Mouse (Mus musculus): Measurements from ENCODE around the gene 2310057N15Rik.
"Not testable (repeated sequence)": the region's sequence is repeated elsewhere in the genome, so short reads cannot be mapped to it uniquely, and the experiment has no call there.

2310057N15Rik gene

GRCm38 (mm10) chr16:88774106-88774505, at the start of gene 2310057N15Rik:
Gene 2310057N15Rik, minus strand, starts transcription at chr16:88774206.
- DNase-seq (ENCODE audit: low read depth in 2 of 2, low spot score in 2 of 2), result no peak

GRCm38 (mm10) chr16:88823736-88824135, 49.7 kb upstream of the 2310057N15Rik start:
- DNase-seq (ENCODE audit: low read depth in 2 of 2, low spot score in 2 of 2), result no peak

- no peak for DNase-seq (ENCODE audit: low read depth in 2 of 2, low spot score in 2 of 2)
Observed at GRCm38 (mm10) chr16:88820066-88820465, 46.1 kb upstream of the 2310057N15Rik start, which contains the start of gene Krtap15. Gene Krtap15, plus strand, starts transcription at chr16:88820215.

DNA sequence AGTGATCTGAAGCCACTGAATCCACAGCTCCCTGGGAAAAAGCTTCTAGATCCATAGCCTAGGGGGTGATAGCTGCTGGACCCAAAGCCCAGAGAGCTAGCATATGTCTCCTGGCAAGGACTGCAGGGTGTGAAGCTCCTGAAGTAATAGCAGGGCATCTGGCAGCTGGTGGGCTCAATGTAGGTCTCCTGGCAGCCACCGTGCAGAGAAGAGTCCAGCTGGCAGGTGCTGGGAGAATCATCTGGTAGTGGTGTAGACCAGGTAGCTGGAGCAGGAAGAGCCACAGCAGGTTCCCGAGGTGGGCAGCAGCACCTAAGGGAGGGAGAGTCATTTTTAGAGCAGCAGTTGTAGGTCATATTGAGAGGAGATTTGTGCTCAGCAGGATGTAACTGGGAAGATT, 37.8 kb upstream of the 2310057N15Rik start, which contains the start of gene Gm20741:
Gene Gm20741, minus strand, starts transcription at position 394 of the 400 bp plus-strand sequence.
- DNase-seq (ENCODE audit: low read depth in 2 of 2, low spot score in 2 of 2), result no peak

DNA sequence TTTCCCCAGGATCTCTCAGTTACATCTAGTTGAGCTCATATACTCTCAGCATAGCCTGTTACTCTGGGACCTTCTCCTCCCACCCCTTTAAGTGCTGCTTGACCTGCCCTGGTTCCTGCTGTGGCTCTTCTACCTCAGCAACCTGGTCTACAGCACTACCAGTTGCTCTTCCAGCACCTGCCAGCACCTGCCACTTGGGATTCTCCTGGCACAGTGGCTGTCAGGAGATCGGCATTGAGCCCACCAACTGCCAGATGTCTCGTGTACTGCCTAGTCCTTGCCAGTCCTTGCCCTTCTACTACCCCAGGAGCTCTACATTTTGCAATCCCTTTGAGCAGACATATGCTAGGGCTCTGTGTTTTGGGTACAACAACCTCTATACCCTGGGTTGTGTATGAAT, 12.8 kb upstream of the 2310057N15Rik start:
- no peak for DNase-seq (ENCODE audit: low read depth in 2 of 2, low spot score in 2 of 2)

DNA sequence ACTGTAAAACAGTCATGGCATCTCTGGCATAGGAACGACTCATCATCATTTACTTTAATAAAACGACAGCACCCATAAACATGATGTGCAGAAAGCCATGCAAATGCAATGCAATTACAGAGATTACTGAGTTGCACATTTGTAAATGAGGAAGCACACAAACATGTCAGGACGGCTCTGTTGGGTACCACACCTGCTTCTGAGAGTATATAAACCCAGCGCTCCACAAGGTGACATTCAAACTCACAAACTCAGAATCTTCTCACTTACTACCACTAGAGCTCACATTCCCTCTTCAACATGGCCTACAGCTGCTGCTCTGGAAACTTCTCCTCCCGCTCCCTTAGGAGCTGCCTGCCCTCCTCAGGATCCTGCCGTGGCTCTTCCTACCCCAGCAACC, 3.6 kb upstream of the 2310057N15Rik start, which contains the start of gene Gm5965:
Gene Gm5965, plus strand, starts transcription at position 301 of the 400 bp plus-strand sequence.
- DNase-seq (ENCODE audit: low read depth in 2 of 2, low spot score in 2 of 2), result no peak

GRCm38 (mm10) chr16:88758547-88758946, 15.5 kb downstream of the 2310057N15Rik start, which contains the start of gene 2310034C09Rik:
Gene 2310034C09Rik, plus strand, starts transcription at chr16:88758847.
- DNase-seq (ENCODE audit: low read depth in 2 of 2, low spot score in 2 of 2), result not testable (repeated sequence)

GRCm38 (mm10) chr16:88751535-88751934, 22.5 kb downstream of the 2310057N15Rik start, which contains the start of gene Krtap13:
Gene Krtap13, minus strand, starts transcription at chr16:88751635.
- DNase-seq (ENCODE audit: low read depth in 2 of 2, low spot score in 2 of 2), result not testable (repeated sequence)

DNA sequence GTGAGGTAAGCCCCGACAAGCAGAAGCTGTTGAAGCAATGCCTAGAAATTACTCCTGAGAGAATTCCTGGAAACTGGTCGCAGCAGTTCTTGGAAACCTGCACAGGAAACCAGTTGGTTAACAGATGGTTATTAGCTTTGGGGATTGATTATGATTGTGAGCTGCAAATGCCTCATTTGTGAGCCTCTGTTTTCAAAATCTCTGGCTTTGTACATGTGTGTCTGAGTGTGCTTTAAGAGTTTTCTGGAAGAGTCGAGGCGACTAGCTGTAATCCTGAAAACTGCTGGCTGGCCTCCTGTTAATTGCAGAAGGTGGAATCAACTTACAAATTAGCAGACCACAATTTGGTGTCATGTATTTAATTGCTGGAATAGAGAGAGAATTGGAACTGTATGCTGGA, 26.1 kb downstream of the 2310057N15Rik start:
- DNase-seq (ENCODE audit: low read depth in 2 of 2, low spot score in 2 of 2), result no peak

GRCm38 (mm10) chr16:88744750-88745340, 29.2 kb downstream of the 2310057N15Rik start:
- DNase-seq (ENCODE audit: low read depth in 2 of 2, low spot score in 2 of 2), result no peak

DNA sequence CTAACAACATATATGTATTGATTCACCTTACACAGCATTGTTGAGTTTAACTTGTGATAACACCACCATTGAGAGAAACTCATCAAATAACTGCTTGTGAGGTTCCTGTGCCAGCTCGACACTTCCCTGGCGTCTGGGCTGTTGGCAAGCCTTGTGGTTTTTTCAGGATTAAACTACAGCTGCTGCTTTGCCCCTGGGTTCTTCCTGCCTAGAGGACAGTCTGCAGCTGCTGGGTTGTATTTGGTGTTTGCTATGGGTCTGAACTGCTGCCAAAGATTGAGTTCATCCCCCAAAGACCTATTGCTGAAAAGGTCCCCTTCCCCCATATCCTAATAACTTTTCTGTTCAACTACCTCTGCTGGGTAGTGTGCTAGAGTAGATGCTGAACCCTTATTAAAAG, 38.6 kb downstream of the 2310057N15Rik start:
- DNase-seq (ENCODE audit: low read depth in 2 of 2, low spot score in 2 of 2), result no peak

DNA sequence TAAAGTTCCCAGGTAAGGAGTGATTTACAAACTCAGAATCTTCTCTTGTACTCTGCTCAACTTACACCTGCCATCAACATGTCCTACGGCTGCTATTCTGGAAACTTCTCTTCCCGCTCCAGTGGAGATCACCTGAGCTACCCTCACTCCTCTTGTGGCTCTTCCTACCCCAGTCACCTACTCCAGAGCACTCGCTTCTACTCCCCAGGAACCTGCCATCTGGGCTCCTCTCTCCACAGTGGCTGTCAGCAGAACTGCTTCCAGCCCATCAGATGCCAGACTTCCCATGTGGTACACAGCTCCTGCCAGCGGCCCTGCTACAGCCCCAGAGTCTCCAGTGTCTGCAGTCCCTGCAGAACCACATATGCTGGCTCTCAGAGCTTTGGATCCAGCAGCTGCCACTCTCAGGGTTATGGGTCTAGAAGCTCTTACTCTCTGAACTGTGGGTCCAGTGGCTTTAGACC, 45.2 kb downstream of the 2310057N15Rik start, which contains the start of gene Krtap13-1:
Gene Krtap13-1, plus strand, starts transcription at position 51 of the 464 bp plus-strand sequence.
- no peak for DNase-seq (ENCODE audit: low read depth in 2 of 2, low spot score in 2 of 2)
